Mouse (Mus musculus) embryonic facial prominence, embryonic 11.5 days (tissue): ENCODE results near the gene Trarg1. TPM values are rescaled to one million over a fixed set of nuclear protein-coding genes. Genes with fewer than 3 reads are reported as not detected.

Experiments
- ATAC-seq: fragments of 200-750 bp; cut with Nextera tagmentation; replicated peaks from 2 replicates; pipeline ENCODE4 v1.8.0; 2017; ENCODE audit warnings: low read depth; ENCODE audit not compliant: insufficient number of reproducible peaks, low FRiP score, low TSS enrichment
- DNase-seq: peaks from one replicate; pipeline ENCODE4 v3.0.0-alpha.2; 2015; ENCODE audit warnings: low spot score
- H3K27ac ChIP-seq: fragments of 300-500 bp; sonication (generic); replicated peaks from 2 replicates; pipeline ENCODE4 v1.5.1; 2014; ENCODE audit warnings: mild to moderate bottlenecking, low read depth, low read length, control low read depth
- H3K27me3 ChIP-seq: fragments of 300-500 bp; sonication (generic); 2 replicates; pipeline ENCODE4 v1.6.1; 2014; ENCODE audit warnings: mild to moderate bottlenecking, low read length, moderate library complexity, mixed read lengths; ENCODE audit not compliant: control insufficient read depth, insufficient read depth
- H3K36me3 ChIP-seq: fragments of 300-500 bp; sonication (generic); replicated peaks from 2 replicates; pipeline ENCODE4 v1.6.1; 2014; ENCODE audit warnings: low read depth, mild to moderate bottlenecking, low read length, moderate library complexity, mixed read lengths; ENCODE audit not compliant: control insufficient read depth, insufficient read depth
- H3K4me1 ChIP-seq: fragments of 300-500 bp; sonication (generic); 2 replicates; pipeline ENCODE4 v1.6.1; 2014; ENCODE audit warnings: low read length, mixed read lengths; ENCODE audit not compliant: control insufficient read depth, insufficient read depth
- H3K4me2 ChIP-seq: fragments of 300-500 bp; sonication (generic); 2 replicates; pipeline ENCODE4 v1.6.1; 2014; ENCODE audit warnings: low read depth, mild to moderate bottlenecking, control low read depth, low read length, moderate library complexity
- H3K4me3 ChIP-seq: fragments of 300-500 bp; sonication (generic); 2 replicates; pipeline ENCODE4 v1.5.1; 2014; ENCODE audit warnings: low read depth, low read length, control low read depth
- H3K9ac ChIP-seq: fragments of 300-500 bp; sonication (generic); replicated peaks from 2 replicates; pipeline ENCODE4 v1.6.1; 2014; ENCODE audit warnings: mild to moderate bottlenecking, control low read depth, low read length
- H3K9me3 ChIP-seq: fragments of 300-500 bp; sonication (generic); replicated peaks from 2 replicates; pipeline ENCODE4 v1.6.1; 2016; ENCODE audit warnings: mild to moderate bottlenecking, low read length, inconsistent platforms, mixed read lengths; ENCODE audit not compliant: control insufficient read depth
- WGBS: fragments of 180-500 bp; shearing (Covaris S2); extraction: QIAGEN DNeasy Blood & Tissue Kit; methylation state at CpG from one replicate; pipeline ENCODE4 v1.1.7; 2014; 5-methylcytosine and 5-hydroxymethylcytosine counted together
- polyA plus RNA-seq: library from polyadenylated mRNA; unstranded; fragments of >200 nt; fragmentation: Nextera tagmentation; extraction: Ambion mirVana; gene quantifications from 2 replicates; pipeline ENCODE4 v1.2.1, GENCODE M21; 2014

Trarg1 gene
- polyA plus RNA-seq, 1 experiment from 2014 or later: not detected

DNA sequence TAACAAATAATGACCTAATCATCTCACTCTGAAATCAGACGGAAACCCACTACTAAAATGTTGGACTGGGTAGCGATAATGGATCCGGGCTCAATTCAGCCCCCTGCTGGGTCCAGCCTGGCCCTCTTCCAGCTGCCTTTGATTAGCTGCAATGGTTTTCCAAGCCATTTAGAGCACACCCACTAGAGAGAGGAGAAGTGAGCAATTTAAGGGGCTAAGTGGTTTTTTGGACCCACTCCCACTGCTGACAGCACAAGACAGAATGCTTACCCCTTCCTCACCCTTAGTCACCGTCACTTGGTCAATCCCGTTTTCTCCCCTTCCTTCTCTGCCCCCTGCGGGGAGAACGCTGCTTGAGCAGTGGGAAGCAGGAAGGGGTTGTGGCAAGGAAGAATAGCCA is 32.5 kb upstream of the Trarg1 start:
- H3K27me3 ChIP-seq: no peaks in the 10 kb centered on the region
- H3K4me3 ChIP-seq: no peak overlapping the region
- H3K27ac ChIP-seq: no peak overlapping the region
- DNase-seq (peak; percentile 65), ATAC-seq (0 out of 2 replicates have a peak, but pooled peaks have one; percentile 20)
- H3K36me3 ChIP-seq: no peaks in the 10 kb centered on the region
- H3K9me3 ChIP-seq: no peaks in the 10 kb centered on the region
- no peak overlapping the region for H3K9ac ChIP-seq
- WGBS: 0% methylated on average over 7 of the region's 7 CpGs
- peaks cover 4% of the 10 kb centered on the region; the same call in 1 of the 2 replicates for H3K4me1 ChIP-seq
- H3K4me2 ChIP-seq: no peak overlapping the region

DNA sequence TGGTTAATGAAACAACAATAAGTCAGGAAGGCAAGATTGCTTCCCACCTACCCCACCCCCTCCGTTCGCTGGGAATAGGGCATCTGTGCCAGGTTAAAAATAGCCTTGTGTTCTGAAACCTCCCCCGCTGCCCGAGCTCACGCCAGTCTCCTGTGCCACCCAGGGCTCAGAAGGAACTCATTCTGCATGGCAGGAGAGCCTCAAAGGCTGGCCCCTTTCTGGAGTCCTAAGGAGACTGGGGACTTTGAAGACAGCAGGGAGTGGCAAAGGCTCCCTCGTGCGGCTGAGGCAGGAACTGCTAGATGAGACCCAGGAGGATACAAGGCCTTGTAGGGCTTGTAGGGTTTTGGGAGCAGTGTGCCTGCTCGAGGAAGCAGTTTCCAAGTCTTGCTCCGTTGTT is 32.1 kb upstream of the Trarg1 start:
- H3K9ac ChIP-seq: no peak overlapping the region
- H3K36me3 ChIP-seq: no peaks in the 10 kb centered on the region
- no peak overlapping the region for H3K27ac ChIP-seq
- no peaks in the 10 kb centered on the region for H3K27me3 ChIP-seq
- H3K4me3 ChIP-seq: no peak overlapping the region
- H3K9me3 ChIP-seq: no peaks in the 10 kb centered on the region
- DNase-seq: peak; percentile 86
- H3K4me1 ChIP-seq: peaks cover 4% of the 10 kb centered on the region; the same call in 1 of the 2 replicates
- WGBS: 8% methylated on average over 9 of the region's 9 CpGs
- no peak for ATAC-seq
- H3K4me2 ChIP-seq: no peak overlapping the region

DNA sequence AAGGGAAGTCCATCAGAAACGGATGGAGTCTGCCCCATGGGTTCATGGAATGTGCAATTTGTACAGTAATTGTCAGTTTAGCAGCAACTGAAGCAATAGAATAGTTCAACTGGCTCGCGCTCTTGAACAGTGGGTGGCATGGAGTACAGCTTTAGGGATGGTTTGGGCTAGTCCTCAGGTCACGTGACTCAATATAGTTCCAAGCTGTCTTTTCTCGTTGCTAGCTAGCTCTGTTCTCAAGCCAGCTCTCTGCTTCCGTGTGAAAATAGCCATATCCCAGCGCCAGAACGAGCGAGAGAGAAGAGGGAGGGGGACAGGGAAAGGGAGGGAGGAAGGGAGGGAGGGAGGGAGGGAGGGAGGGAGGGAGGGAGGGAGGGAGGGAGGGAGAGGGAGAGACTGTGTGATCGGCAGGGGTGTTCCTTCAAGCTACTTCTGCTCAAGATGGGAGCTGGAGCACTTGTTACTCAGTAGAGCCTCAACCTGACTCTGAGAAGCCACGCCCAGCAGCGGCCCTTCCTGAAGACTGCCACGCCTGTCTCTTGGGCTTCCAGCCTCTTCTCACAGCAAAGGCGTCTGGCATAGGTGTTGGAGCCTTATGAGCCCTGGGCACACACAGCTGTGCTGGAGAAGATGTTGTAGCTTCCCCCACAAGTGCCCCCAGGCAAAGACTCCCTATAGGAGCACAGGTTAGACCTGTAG is 28.6 kb upstream of the Trarg1 start:
- no peaks in the 10 kb centered on the region for H3K27me3 ChIP-seq

DNA sequence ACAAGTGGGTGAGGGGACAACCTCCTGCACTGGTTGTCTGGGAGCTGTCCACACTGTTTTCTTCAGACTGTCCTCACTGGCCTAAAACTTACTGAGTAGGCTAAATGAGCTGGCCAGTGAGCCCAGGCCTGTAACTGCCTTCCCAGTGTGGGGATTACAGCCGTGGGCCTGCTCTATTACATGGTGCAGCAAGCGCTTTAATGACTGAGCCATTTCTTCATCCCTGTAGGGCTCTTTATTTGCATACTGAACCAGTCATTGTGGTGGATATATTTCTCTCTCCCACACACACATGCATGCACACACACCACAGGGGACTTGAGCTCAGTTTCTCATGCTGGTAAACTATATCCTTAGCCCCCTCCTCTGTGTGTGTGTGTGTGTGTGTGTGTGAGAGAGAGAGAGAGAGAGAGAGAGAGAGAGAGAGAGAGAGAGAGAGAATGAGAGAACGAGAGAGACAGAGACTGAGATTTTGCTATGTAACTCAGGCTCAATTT is 26.7 kb upstream of the Trarg1 start:
- H3K4me1 ChIP-seq: no peaks in the 10 kb centered on the region
- no peak overlapping the region for H3K4me3 ChIP-seq
- 48% methylated on average over 3 of the region's 3 CpGs for WGBS
- H3K27me3 ChIP-seq: no peaks in the 10 kb centered on the region
- H3K9ac ChIP-seq: no peak overlapping the region
- no peak for ATAC-seq
- no peak overlapping the region for H3K27ac ChIP-seq
- H3K9me3 ChIP-seq: no peaks in the 10 kb centered on the region
- DNase-seq: no peak
- no peak overlapping the region for H3K4me2 ChIP-seq
- H3K36me3 ChIP-seq: no peaks in the 10 kb centered on the region

More for the DNA sequence above, 28.6 kb upstream of the Trarg1 start:
- WGBS: 62% methylated on average over 11 of the region's 14 CpGs
- no peaks in the 10 kb centered on the region for H3K4me1 ChIP-seq
- DNase-seq (no peak), ATAC-seq (no peak)
- H3K4me2 ChIP-seq: no peak overlapping the region
- H3K9ac ChIP-seq: no peak overlapping the region
- no peak overlapping the region for H3K27ac ChIP-seq
- H3K9me3 ChIP-seq: no peaks in the 10 kb centered on the region
- no peak overlapping the region for H3K4me3 ChIP-seq
- no peaks in the 10 kb centered on the region for H3K36me3 ChIP-seq

DNA sequence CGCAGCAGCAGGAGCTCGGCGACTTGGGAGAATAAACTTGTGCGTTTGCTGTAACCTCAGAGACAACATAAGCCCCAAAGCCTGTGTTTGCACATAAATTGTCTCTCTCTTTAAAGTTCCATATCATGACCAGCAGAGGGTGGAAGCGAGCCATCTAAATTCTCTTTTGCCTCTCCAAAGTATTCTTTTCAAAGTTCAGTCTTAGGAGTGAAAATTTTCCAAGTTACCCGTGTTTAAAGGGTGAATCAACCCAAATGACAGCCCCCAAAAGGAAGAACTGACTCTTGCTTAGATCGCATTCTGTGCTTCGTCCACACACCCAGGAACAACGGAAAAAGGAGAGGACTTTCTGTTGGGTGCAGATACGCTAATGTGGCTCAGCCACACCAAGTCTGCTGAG is 24.5 kb upstream of the Trarg1 start:
- no peak overlapping the region for H3K27ac ChIP-seq
- no peak overlapping the region for H3K4me2 ChIP-seq
- WGBS: 5% methylated on average over 10 of the region's 10 CpGs
- ATAC-seq: no peak
- no peak overlapping the region for H3K4me3 ChIP-seq
- H3K9ac ChIP-seq: peak overlapping the region; percentile 30
- no peaks in the 10 kb centered on the region for H3K4me1 ChIP-seq
- H3K9me3 ChIP-seq: no peaks in the 10 kb centered on the region
- H3K36me3 ChIP-seq: no peaks in the 10 kb centered on the region
- DNase-seq: peak; percentile 82
- H3K27me3 ChIP-seq: no peaks in the 10 kb centered on the region

DNA sequence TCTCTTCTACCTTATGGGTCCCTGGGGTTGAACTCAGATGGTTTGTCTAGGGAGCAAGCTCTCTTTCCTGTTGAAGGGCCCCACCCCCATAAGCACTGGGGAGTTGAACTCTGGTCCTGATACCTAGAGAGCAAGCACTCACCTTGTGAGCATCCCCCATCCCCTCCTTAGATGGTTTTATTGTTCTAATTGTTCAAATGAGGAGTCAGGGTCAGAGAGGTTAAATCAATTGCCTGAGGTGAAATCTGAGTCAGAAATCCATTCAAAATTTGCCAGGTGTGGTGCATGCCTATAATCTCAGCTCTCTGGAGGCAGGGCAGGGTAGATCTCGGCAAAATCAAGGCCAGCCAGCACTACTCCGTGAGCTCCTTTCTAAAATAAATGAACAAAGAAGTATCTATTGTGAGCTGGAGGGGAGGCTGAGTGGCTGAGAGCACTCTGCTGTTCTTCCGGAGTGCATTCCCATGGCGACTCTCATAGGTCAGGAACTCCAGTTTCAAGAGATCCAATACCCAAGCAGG is 22.1 kb upstream of the Trarg1 start:
- no peaks in the 10 kb centered on the region for H3K4me1 ChIP-seq
- no peaks in the 10 kb centered on the region for H3K36me3 ChIP-seq
- H3K4me2 ChIP-seq: no peak overlapping the region
- no peak for ATAC-seq
- no peak overlapping the region for H3K9ac ChIP-seq
- 23% methylated on average over 4 of the region's 4 CpGs for WGBS
- DNase-seq: no peak
- H3K9me3 ChIP-seq: no peaks in the 10 kb centered on the region
- H3K27ac ChIP-seq: no peak overlapping the region
- no peak overlapping the region for H3K4me3 ChIP-seq
- H3K27me3 ChIP-seq: no peaks in the 10 kb centered on the region

DNA sequence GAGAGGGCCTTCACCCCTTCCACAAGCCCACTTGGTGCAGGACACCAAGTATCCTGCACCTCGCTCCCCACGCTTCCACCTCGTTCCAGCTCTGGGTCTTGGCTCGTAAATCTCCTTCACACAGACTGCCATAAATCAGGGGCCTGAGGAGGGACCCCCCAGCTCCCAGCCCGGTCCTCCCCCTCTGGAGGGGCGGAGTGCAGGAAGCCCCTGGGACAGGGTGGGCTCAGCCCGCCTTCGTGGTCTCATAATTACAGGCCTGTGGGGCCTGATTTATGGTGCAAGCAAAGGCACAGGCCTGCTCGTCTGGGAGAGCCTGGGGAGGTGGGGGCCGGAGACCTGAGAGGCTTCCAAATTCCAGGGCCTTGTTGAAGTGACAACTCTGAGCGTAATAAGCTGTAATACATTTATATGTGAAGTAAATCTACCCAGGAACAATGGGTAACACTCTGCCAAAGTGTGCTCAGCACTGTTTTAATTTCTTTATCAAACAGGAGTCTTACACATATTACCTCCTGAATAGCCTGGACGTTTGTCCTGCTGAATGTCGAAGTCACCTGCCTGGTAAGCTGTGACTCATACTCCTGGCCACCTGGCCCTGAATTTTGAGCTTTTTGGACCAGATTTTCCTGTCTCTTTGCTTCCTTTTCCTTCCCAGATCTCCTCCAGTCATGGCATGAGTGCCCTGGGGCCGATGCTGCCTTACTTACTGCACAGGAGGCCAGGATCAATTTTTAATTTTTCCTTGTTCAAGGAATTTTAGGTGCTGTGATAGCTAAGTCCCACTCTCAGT is 20.3 kb upstream of the Trarg1 start:
- WGBS: 68% methylated on average over 14 of the region's 14 CpGs
- Histone ChIP-seq H3K27ac (no peak overlapping the region), H3K4me1 (no peaks in the 10 kb centered on the region), H3K27me3 (no peaks in the 10 kb centered on the region), H3K4me3 (no peak overlapping the region), H3K4me2 (no peak overlapping the region), H3K9me3 (no peaks in the 10 kb centered on the region), H3K9ac (no peak overlapping the region), H3K36me3 (no peaks in the 10 kb centered on the region)
- DNase-seq (no peak), ATAC-seq (no peak)
